Mouse (Mus musculus) embryonic fibroblast, embryonic 13.5 days (primary cell): ENCODE results near the gene St3gal4. TPM values are rescaled to one million over a fixed set of nuclear protein-coding genes. Genes with fewer than 3 reads are reported as not detected.

ENCODE experiments used
- H3K27ac ChIP-seq: 2 replicates; pipeline ENCODE4 v1.5.1; 2012; ENCODE audit warnings: low read length, control low read depth, inconsistent platforms; ENCODE audit not compliant: insufficient read depth
- H3K4me1 ChIP-seq: 2 replicates; pipeline ENCODE4 v1.6.1; 2011; ENCODE audit warnings: low read length; ENCODE audit not compliant: control insufficient read depth, insufficient read depth
- H3K4me3 ChIP-seq: 2 replicates; pipeline ENCODE4 v1.5.1; 2011; ENCODE audit warnings: mild to moderate bottlenecking, control low read depth, low read length; ENCODE audit not compliant: insufficient read depth
- CTCF ChIP-seq: IDR thresholded peaks from 2 replicates; pipeline ENCODE4 v1.5.1; 2011; ENCODE audit warnings: mild to moderate bottlenecking, control low read depth, low read length, moderate library complexity, borderline replicate concordance; ENCODE audit not compliant: insufficient read depth
- POLR2A ChIP-seq: IDR thresholded peaks from 2 replicates; pipeline ENCODE4 v1.6.1; 2011; ENCODE audit warnings: low read depth, mild to moderate bottlenecking, control low read depth, low read length, moderate library complexity
- polyA plus RNA-seq: library from polyadenylated mRNA; stranded (reverse); fragments of >200 nt; gene quantifications from 2 replicates; pipeline ENCODE4 v1.2.4, GENCODE M21; 2011; ENCODE audit warnings: low read depth; ENCODE audit not compliant: missing spikeins, insufficient read length

The St3gal4 gene
- polyA plus RNA-seq, 1 experiment, result 35.4 TPM

DNA sequence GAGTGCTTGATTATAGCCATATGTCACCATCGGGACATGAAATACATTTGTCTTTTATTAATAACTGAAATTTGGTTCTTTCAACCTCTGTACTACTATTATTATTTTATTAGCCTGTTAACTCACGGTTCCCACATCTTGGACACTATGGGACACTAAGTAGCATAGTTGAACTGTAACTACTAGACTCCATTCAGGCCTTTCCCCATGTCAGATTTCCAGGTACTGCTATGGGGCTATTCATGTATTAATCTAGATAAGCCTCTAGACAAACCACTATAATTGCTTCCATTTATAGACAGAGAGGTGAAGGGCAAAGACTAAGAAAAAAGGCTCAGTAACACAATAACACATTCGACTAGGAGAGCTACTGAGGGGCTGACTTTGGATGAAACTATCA lies 25.7 kb downstream of the St3gal4 start:
- H3K27ac ChIP-seq, result no peak overlapping the region
- peaks cover 5% of the 10 kb centered on the region for H3K4me1 ChIP-seq
- H3K4me3 ChIP-seq, result no peak overlapping the region
- no peak for TF ChIP-seq CTCF
- TF ChIP-seq POLR2A, result no peak

- H3K4me3 ChIP-seq, result no peak overlapping the region
- peaks cover 5% of the 10 kb centered on the region for H3K4me1 ChIP-seq
- no peak for TF ChIP-seq POLR2A
- no peak for TF ChIP-seq CTCF
- H3K27ac ChIP-seq, result no peak overlapping the region
Observed at GRCm38 (mm10) chr9:35092904-35093303, 26.2 kb downstream of the St3gal4 start.

GRCm38 (mm10) chr9:35061446-35061845 lies 57.6 kb downstream of the St3gal4 start:
- H3K4me3 ChIP-seq, result no peak overlapping the region
- H3K27ac ChIP-seq, result no peak overlapping the region
- TF ChIP-seq POLR2A, result no peak
- TF ChIP-seq CTCF, result no peak
- no peaks in the 10 kb centered on the region for H3K4me1 ChIP-seq

- no peak overlapping the region for H3K27ac ChIP-seq
- TF ChIP-seq POLR2A, result no peak
- no peak for TF ChIP-seq CTCF
Observed at GRCm38 (mm10) chr9:35059881-35060280, 59.2 kb downstream of the St3gal4 start.

GRCm38 (mm10) chr9:35058596-35059354 lies 60.3 kb downstream of the St3gal4 start:
- no peak overlapping the region for H3K27ac ChIP-seq
- TF ChIP-seq CTCF (no peak), POLR2A (no peak)
- H3K4me3 ChIP-seq, result no peak overlapping the region
- no peaks in the 10 kb centered on the region for H3K4me1 ChIP-seq

More at GRCm38 (mm10) chr9:35059881-35060280, 59.2 kb downstream of the St3gal4 start:
- H3K4me3 ChIP-seq, result no peak overlapping the region
- no peaks in the 10 kb centered on the region for H3K4me1 ChIP-seq

DNA sequence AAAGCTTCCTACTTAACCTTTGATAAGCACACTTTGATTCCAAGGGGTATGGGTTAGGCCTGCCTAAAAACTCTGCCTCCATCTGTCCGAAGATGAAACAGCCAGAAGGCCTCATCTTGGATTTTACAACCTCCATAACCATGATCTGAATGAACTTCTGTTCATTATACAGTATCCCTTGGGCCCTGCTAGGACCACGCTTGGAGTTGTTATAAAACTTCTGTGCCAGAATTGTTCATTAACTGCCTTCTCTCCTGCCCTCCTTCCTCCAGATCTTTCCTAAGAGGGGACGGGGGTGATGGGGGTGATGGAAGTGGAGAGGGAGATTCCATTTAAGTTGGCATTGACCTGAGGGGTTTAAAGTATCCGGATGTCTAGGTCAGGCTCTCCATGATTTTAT lies 60.9 kb downstream of the St3gal4 start:
- Histone ChIP-seq H3K27ac (no peak overlapping the region), H3K4me3 (no peak overlapping the region), H3K4me1 (no peaks in the 10 kb centered on the region)
- TF ChIP-seq CTCF, result no peak

- no peak for TF ChIP-seq CTCF
- no peak for TF ChIP-seq POLR2A
Observed at GRCm38 (mm10) chr9:35057631-35058030, 61.4 kb downstream of the St3gal4 start.

DNA sequence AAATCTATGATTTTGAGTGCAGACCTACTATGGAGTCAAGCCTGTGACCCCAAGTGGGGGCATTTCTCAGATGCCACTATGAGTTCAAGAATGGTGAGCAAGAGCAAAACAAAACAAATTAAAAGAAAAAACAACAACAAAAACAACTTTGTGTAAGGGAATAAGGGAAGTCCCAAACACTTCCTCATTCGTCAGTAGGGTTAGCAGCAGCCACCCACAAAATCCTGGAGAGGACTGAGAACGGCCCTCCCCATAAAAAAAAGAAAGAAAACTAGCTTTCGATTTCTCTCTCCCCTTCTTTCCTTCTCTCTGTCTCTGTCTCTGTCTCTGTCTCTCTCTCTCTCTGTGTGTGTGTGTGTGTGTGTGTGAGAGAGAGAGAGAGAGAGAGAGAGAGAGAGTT lies 62.5 kb downstream of the St3gal4 start:
- Histone ChIP-seq H3K27ac (no peak overlapping the region), H3K4me1 (no peaks in the 10 kb centered on the region), H3K4me3 (no peak overlapping the region)
- TF ChIP-seq CTCF (no peak), POLR2A (no peak)

More at GRCm38 (mm10) chr9:35057631-35058030, 61.4 kb downstream of the St3gal4 start:
- no peak overlapping the region for H3K4me3 ChIP-seq
- H3K4me1 ChIP-seq, result no peaks in the 10 kb centered on the region
- no peak overlapping the region for H3K27ac ChIP-seq

GRCm38 (mm10) chr9:35055528-35056330 lies 63.3 kb downstream of the St3gal4 start:
- Histone ChIP-seq H3K4me3 (no peak overlapping the region), H3K4me1 (no peaks in the 10 kb centered on the region), H3K27ac (no peak overlapping the region)
- TF ChIP-seq POLR2A (no peak), CTCF (no peak)

DNA sequence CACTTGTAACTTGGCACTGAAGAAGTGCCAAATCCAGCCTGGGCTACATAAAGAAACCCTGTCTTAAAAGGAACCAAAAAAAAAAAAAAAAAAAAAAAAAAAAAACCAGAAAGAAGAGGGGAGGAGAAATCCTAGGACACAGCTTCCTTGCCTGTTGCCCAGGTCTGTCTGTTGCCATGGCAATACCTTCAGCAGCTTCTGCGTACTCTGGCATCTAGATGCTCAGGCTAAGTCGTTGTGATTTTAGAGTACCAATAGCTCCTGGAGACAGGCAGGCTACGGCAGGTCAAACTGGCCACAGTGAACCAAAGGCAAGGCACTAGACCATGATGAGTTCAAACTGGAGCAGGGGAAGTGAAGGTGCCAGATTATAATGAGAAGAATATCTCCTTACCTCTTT lies 65.4 kb downstream of the St3gal4 start:
- TF ChIP-seq POLR2A (no peak), CTCF (no peak)
- no peaks in the 10 kb centered on the region for H3K4me1 ChIP-seq
- H3K4me3 ChIP-seq, result no peak overlapping the region
- no peak overlapping the region for H3K27ac ChIP-seq
